Mouse (Mus musculus) small intestine, adult 2 months (tissue): ENCODE results near the gene Brk1. TPM values are rescaled to one million over a fixed set of nuclear protein-coding genes. Genes with fewer than 3 reads are reported as not detected.

Source experiments
- H3K27ac ChIP-seq: fragments of 200-500 bp; 2 replicates; pipeline ENCODE4 v1.5.1; 2012; ENCODE audit warnings: low read depth, low read length, control low read depth, inconsistent platforms; ENCODE audit not compliant: insufficient read depth
- H3K27me3 ChIP-seq: fragments of 200-500 bp; 2 replicates; pipeline ENCODE4 v1.6.1; 2012; ENCODE audit warnings: mild to moderate bottlenecking, moderate library complexity, low read length, inconsistent platforms; ENCODE audit not compliant: control insufficient read depth, insufficient read depth
- H3K36me3 ChIP-seq: fragments of 200-500 bp; 2 replicates; pipeline ENCODE4 v1.6.1; 2012; ENCODE audit warnings: mild to moderate bottlenecking, low read length, control low read depth, inconsistent platforms; ENCODE audit not compliant: control insufficient read depth, insufficient read depth
- H3K4me1 ChIP-seq: fragments of 200-500 bp; 2 replicates; pipeline ENCODE4 v1.6.1; 2012; ENCODE audit warnings: low read length, inconsistent platforms, mixed read lengths; ENCODE audit not compliant: control insufficient read depth, insufficient read depth, insufficient read length
- H3K4me3 ChIP-seq: fragments of 200-500 bp; 2 replicates; pipeline ENCODE4 v1.5.1; 2012; ENCODE audit warnings: low read depth, mild to moderate bottlenecking, control low read depth, inconsistent platforms, low read length, moderate library complexity
- CTCF ChIP-seq: fragments of 200-500 bp; IDR thresholded peaks from 2 replicates; pipeline ENCODE4 v1.5.1; 2012; ENCODE audit warnings: low read depth, mild to moderate bottlenecking, control low read depth, inconsistent platforms, low read length, moderate library complexity, mixed read lengths; ENCODE audit not compliant: insufficient replicate concordance, insufficient read length; ENCODE audit errors: extremely low read depth
- POLR2A ChIP-seq: fragments of 200-500 bp; IDR thresholded peaks from 2 replicates; pipeline ENCODE4 v1.6.1; 2012; ENCODE audit warnings: low read depth, mild to moderate bottlenecking, control low read depth, inconsistent platforms, low read length, moderate library complexity
- WGBS: fragments of 180-500 bp; shearing (Covaris S2); methylation state at CpG from one replicate; pipeline ENCODE4 v1.1.7; 2018; 5-methylcytosine and 5-hydroxymethylcytosine counted together
- polyA plus RNA-seq: library from polyadenylated mRNA; depleted of rRNA; stranded (reverse); fragments of >200 nt; gene quantifications from 2 replicates; pipeline ENCODE4 v1.2.3, GENCODE M21; 2012

Brk1 gene
- polyA plus RNA-seq, 1 experiment: 71.2 TPM

- 95% methylated on average over 7 of the region's 7 CpGs for WGBS
- Histone ChIP-seq H3K36me3 (peaks cover 30% of the 10 kb centered on the region), H3K4me3 (no peak overlapping the region), H3K4me1 (peaks cover 60% of the 10 kb centered on the region), H3K27me3 (no peaks in the 10 kb centered on the region), H3K27ac (peak overlapping the region; percentile 79)
- TF ChIP-seq CTCF (no peak), POLR2A (no peak)
Measured at GRCm38 (mm10) chr6:113653551-113653950, 49.0 kb downstream of the Brk1 start.

- Histone ChIP-seq H3K4me1 (peaks cover 64% of the 10 kb centered on the region), H3K27ac (peak overlapping the region; percentile 79), H3K4me3 (no peak overlapping the region), H3K36me3 (peaks cover 24% of the 10 kb centered on the region), H3K27me3 (no peaks in the 10 kb centered on the region)
- 67% methylated on average over 8 of the region's 8 CpGs for WGBS
- TF ChIP-seq CTCF (no peak), POLR2A (no peak; the same call in 1 of the 2 replicates)
Measured at GRCm38 (mm10) chr6:113654102-113654501, 49.5 kb downstream of the Brk1 start.

GRCm38 (mm10) chr6:113654753-113655397 lies 50.3 kb downstream of the Brk1 start:
- 0 out of 2 replicates have a peak overlapping the region, but pooled peaks have one; percentile 0 for H3K4me3 ChIP-seq
- WGBS: 37% methylated on average over 16 of the region's 16 CpGs
- H3K36me3 ChIP-seq: peaks cover 18% of the 10 kb centered on the region
- TF ChIP-seq CTCF: no peak
- no peak for TF ChIP-seq POLR2A
- H3K27me3 ChIP-seq: no peaks in the 10 kb centered on the region
- peak overlapping the region; percentile 79 for H3K27ac ChIP-seq
- peaks cover 67% of the 10 kb centered on the region for H3K4me1 ChIP-seq

- TF ChIP-seq POLR2A (no peak), CTCF (no peak)
- Histone ChIP-seq H3K4me3 (0 out of 2 replicates have a peak overlapping the region, but pooled peaks have one; percentile 0), H3K27me3 (no peaks in the 10 kb centered on the region), H3K27ac (peak overlapping the region; percentile 79), H3K36me3 (peaks cover 14% of the 10 kb centered on the region), H3K4me1 (peaks cover 68% of the 10 kb centered on the region)
- WGBS: 64% methylated on average over 3 of the region's 3 CpGs
Measured at GRCm38 (mm10) chr6:113655475-113655874, 50.9 kb downstream of the Brk1 start.

GRCm38 (mm10) chr6:113656847-113657246 lies 52.3 kb downstream of the Brk1 start:
- peaks cover 12% of the 10 kb centered on the region for H3K36me3 ChIP-seq
- H3K4me3 ChIP-seq: no peak overlapping the region
- peak overlapping the region; percentile 65 for H3K27ac ChIP-seq
- no peaks in the 10 kb centered on the region for H3K27me3 ChIP-seq
- peaks cover 75% of the 10 kb centered on the region for H3K4me1 ChIP-seq
- TF ChIP-seq POLR2A (no peak), CTCF (no peak)
- WGBS: 22% methylated on average over 6 of the region's 6 CpGs

GRCm38 (mm10) chr6:113658226-113658625 lies 53.7 kb downstream of the Brk1 start:
- 49% methylated on average over 3 of the region's 3 CpGs for WGBS
- no peak for TF ChIP-seq CTCF
- no peak for TF ChIP-seq POLR2A
- Histone ChIP-seq H3K36me3 (peaks cover 14% of the 10 kb centered on the region), H3K4me1 (peaks cover 75% of the 10 kb centered on the region), H3K27ac (peak overlapping the region; percentile 65), H3K27me3 (no peaks in the 10 kb centered on the region), H3K4me3 (no peak overlapping the region)

DNA sequence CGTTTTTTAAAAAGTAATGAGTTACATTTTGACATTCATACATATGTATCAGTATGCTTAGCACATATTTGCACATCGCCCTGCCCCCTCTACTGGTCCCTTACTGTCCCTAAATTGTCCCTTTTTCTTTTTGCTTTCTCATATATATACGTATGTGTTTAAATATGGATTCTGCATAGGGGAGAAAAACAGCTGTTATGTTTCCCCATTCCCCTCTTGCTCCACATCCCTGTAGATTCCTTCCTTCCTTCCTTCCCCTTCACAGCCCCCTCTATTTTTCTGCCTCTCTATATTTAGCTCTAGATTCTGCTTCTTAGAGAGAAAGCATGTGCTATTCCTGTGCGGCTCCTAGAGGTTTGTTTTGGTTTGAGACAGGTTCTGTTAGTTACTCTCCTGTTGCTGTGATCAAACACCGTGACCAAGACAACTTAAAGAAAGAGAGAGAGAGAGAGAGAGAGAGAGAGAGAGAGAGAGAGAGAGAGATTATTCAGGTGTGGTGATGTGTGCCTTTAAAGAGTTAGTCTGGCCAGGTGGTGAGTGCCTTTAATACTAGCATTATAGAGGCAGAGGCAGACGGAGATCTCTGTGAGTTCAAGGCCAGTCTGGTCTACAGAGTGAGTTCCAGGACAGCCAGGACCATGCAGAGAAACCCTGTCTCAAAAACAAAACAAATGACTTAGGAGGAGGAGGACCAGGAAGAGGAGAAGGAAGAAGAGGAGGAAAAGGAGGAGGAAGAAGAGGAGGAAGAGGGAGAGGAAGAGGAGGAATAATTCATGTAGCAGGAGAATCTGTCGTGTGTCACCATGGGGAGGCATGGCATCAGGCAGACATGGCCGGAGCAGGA lies 55.3 kb downstream of the Brk1 start:
- Histone ChIP-seq H3K4me3 (no peak overlapping the region), H3K4me1 (peaks cover 71% of the 10 kb centered on the region), H3K36me3 (peaks cover 8% of the 10 kb centered on the region; the same call in 1 of the 2 replicates), H3K27me3 (no peaks in the 10 kb centered on the region), H3K27ac (peak overlapping the region; percentile 75)
- no peak for TF ChIP-seq CTCF
- no peak for TF ChIP-seq POLR2A
- 76% methylated on average over 8 of the region's 8 CpGs for WGBS
